Mouse (Mus musculus) heart, postnatal 0 days (tissue): ENCODE measurements at regions not wholly inside any gene's neighbourhood (a gene's known extent, or its start where the extent isn't known, plus 50 kb on each side); places are given as distances from the start of the nearest gene placed in this dataset.

Experiments
- CTCF ChIP-seq: IDR thresholded peaks from 2 replicates; pipeline ENCODE4 v1.5.1; 2016; ENCODE audit warnings: antibody characterized with exemption, control low read depth, low read depth
- EP300 ChIP-seq: IDR thresholded peaks from 2 replicates; pipeline ENCODE4 v1.6.1; 2016; ENCODE audit warnings: antibody characterized with exemption, low read depth

- no peak for TF ChIP-seq CTCF
- TF ChIP-seq EP300 = no peak
Observed at GRCm38 (mm10) chr11:48178943-48179342, 190.2 kb upstream of the Sgcd start.
